Mouse (Mus musculus) ES-Bruce4 (cell line): Measurements from ENCODE around the gene Lrrk1. TPM values are rescaled to one million over a fixed set of nuclear protein-coding genes. Genes with fewer than 3 reads are reported as not detected.

Experiments used
- H3K27ac ChIP-seq: 2 replicates; pipeline ENCODE4 v1.5.1; 2012; ENCODE audit warnings: low read length, inconsistent platforms; ENCODE audit not compliant: insufficient read depth
- H3K27me3 ChIP-seq: 2 replicates; pipeline ENCODE4 v1.6.1; 2012; ENCODE audit warnings: mild to moderate bottlenecking, low read length, inconsistent platforms; ENCODE audit not compliant: control insufficient read depth, poor library complexity, insufficient read depth, severe bottlenecking
- H3K36me3 ChIP-seq: 2 replicates; pipeline ENCODE4 v1.6.1; 2012; ENCODE audit warnings: inconsistent platforms, mild to moderate bottlenecking, low read length, moderate library complexity; ENCODE audit not compliant: control insufficient read depth, poor library complexity, insufficient read depth, severe bottlenecking
- H3K4me1 ChIP-seq: one replicate; pipeline ENCODE4 v1.8.1; 2011; ENCODE audit warnings: low read length; ENCODE audit not compliant: control insufficient read depth, insufficient read depth
- H3K4me3 ChIP-seq: 2 replicates; pipeline ENCODE4 v1.5.1; 2011; ENCODE audit warnings: low read depth, mild to moderate bottlenecking, low read length
- H3K9ac ChIP-seq: 2 replicates; pipeline ENCODE4 v1.6.1; 2012; ENCODE audit warnings: low read depth, mild to moderate bottlenecking, inconsistent platforms; ENCODE audit not compliant: poor library complexity, severe bottlenecking
- H3K9me3 ChIP-seq: replicated peaks from 2 replicates; pipeline ENCODE4 v1.6.1; 2012; ENCODE audit warnings: mild to moderate bottlenecking, low read length, inconsistent platforms; ENCODE audit not compliant: control insufficient read depth, poor library complexity, insufficient read depth, severe bottlenecking
- CTCF ChIP-seq: IDR thresholded peaks from one replicate; pipeline ENCODE4 v1.8.1; 2011; ENCODE audit warnings: low read depth, low read length
- EP300 ChIP-seq: IDR thresholded peaks from 2 replicates; pipeline ENCODE4 v1.6.1; 2011; ENCODE audit warnings: low read depth, low read length; ENCODE audit not compliant: insufficient read depth
- POLR2A ChIP-seq: IDR thresholded peaks from one replicate; pipeline ENCODE4 v1.8.1; 2011; ENCODE audit warnings: low read length; ENCODE audit not compliant: insufficient read depth
- polyA plus RNA-seq: library from polyadenylated mRNA; stranded (reverse); fragments of >200 nt; gene quantifications from 2 replicates; pipeline ENCODE4 v1.2.4, GENCODE M21; 2011; ENCODE audit warnings: low read depth; ENCODE audit not compliant: missing spikeins, insufficient read depth, insufficient read length

The Lrrk1 gene
- polyA plus RNA-seq, 1 experiment, result 6.4 TPM

GRCm38 (mm10) chr7:66404802-66405201, 16.7 kb upstream of the Lrrk1 start:
- Histone ChIP-seq H3K9ac (no peak overlapping the region), H3K9me3 (no peaks in the 10 kb centered on the region), H3K4me3 (no peak overlapping the region), H3K27me3 (no peaks in the 10 kb centered on the region; the same call in 1 of the 2 replicates), H3K36me3 (no peaks in the 10 kb centered on the region), H3K27ac (no peak overlapping the region), H3K4me1 (no peaks in the 10 kb centered on the region)
- no peak for TF ChIP-seq EP300
- TF ChIP-seq CTCF, result no peak
- TF ChIP-seq POLR2A, result no peak

DNA sequence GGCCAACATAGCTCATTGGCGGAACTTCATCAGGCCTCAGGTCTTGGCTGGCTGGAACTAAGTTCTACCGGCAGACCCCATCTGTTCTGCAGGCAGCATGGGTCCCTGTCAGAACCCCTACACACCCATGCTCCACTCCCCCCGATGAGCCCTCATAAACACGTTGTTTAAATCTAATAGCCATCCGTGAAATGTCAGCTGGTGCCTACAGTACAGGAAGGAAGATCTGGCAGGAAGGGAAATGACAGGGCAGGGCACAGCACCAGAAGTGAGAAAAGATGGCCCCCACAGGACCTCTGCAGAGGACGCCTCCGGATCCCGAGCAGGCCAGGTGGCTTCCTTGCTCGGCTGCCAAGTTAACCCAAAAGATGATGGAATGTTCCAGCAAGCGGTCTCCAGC, 16.0 kb upstream of the Lrrk1 start:
- Histone ChIP-seq H3K9ac (no peak overlapping the region), H3K27me3 (no peaks in the 10 kb centered on the region; the same call in 1 of the 2 replicates), H3K4me3 (no peak overlapping the region), H3K36me3 (no peaks in the 10 kb centered on the region), H3K4me1 (no peaks in the 10 kb centered on the region), H3K27ac (no peak overlapping the region), H3K9me3 (no peaks in the 10 kb centered on the region)
- TF ChIP-seq POLR2A (no peak), CTCF (no peak), EP300 (no peak)

DNA sequence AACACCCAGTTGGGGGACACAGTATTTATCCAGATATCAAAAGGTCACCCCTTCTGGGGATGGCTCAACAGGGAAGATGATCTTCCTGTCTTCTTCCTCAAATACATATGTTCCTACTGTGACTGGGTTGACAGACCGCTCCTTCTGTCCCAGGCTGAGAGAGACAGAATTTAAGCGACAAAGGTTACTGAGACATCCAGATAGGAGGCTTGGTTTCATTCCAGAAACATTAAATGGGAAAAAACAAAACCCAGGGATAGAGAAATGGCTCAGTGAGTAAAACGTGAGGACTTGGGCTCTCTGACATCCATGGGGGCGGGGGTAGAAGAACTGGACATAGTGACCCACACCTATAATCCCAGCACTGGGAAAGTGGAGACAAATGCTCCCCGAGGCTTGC, 14.7 kb upstream of the Lrrk1 start:
- H3K4me1 ChIP-seq, result no peaks in the 10 kb centered on the region
- H3K36me3 ChIP-seq, result no peaks in the 10 kb centered on the region
- H3K4me3 ChIP-seq, result no peak overlapping the region
- TF ChIP-seq EP300 (no peak), CTCF (no peak), POLR2A (no peak)
- no peak overlapping the region for H3K9ac ChIP-seq
- H3K9me3 ChIP-seq, result no peaks in the 10 kb centered on the region
- H3K27ac ChIP-seq, result no peak overlapping the region
- no peaks in the 10 kb centered on the region; the same call in 1 of the 2 replicates for H3K27me3 ChIP-seq

- Histone ChIP-seq H3K36me3 (no peaks in the 10 kb centered on the region), H3K27me3 (no peaks in the 10 kb centered on the region; the same call in 1 of the 2 replicates), H3K4me1 (no peaks in the 10 kb centered on the region), H3K4me3 (no peak overlapping the region), H3K9ac (no peak overlapping the region), H3K9me3 (no peaks in the 10 kb centered on the region), H3K27ac (no peak overlapping the region)
- TF ChIP-seq POLR2A (no peak), CTCF (no peak), EP300 (no peak)
Measured at GRCm38 (mm10) chr7:66401605-66402004, 13.5 kb upstream of the Lrrk1 start.

DNA sequence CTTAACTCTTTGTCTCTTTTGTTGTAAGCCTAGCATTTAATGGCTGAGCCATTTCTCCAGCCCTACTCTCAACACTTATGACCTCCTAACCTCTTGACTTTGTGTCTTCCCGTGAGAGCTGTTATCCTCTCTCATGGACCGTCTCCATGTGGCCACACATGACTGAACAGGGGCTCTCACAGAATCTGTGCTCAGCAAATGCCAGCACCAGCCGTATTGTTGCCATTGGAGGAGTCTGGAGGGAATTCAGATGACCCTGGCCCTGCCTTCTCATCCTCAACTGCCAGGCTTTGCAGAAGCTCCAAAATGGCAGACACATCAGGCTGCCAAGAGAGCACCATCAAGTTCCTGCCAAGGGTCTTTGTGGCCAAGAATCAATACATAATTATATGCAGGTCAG, 9.1 kb upstream of the Lrrk1 start:
- Histone ChIP-seq H3K27me3 (no peaks in the 10 kb centered on the region; the same call in 1 of the 2 replicates), H3K4me3 (no peak overlapping the region), H3K4me1 (no peaks in the 10 kb centered on the region), H3K36me3 (no peaks in the 10 kb centered on the region), H3K9me3 (no peaks in the 10 kb centered on the region), H3K9ac (no peak overlapping the region), H3K27ac (no peak overlapping the region)
- TF ChIP-seq POLR2A, result no peak
- TF ChIP-seq EP300, result no peak
- no peak for TF ChIP-seq CTCF

DNA sequence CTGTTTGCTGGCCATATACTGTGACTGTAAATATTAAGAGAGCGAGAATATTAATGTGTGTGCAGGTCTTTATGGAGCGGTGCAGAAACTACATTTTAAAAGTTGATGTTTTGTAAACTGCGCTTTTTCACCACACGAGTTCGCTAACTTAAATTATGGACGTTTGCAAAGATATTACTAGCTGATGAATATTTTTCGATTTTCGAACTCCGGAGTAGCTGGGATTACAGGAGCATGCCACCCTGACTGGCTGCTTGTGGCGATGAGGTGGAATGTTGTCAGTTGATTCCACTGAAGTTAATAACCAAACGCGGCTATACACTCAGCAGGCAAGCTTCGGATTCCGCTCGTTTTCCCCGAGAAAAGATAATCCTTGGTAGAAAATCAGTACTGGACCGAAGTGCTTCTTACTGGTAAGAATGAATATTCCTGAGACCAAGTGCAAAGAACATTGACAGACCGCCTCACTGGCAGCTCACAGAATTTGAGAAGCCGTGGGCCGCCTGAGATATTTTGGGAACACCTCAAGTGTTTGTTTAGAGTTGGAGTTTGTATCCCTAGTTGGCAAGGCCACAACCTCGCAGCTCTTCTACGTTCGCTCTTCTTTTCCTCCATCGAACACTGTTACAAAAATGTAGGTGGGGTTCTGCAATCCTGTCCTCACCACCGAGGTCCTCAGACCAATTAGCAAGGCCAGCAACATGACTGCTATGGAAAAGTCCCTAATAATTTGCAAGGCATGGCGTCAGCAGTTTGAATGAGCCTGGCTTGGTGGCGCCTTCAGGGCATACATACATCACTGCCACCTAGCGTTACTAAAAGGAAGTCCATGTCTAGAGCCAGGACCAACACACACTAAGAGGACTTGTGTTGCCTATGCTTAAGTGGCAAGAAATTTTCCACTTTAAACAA, 727 bp upstream of the Lrrk1 start:
- H3K27ac ChIP-seq, result no peak overlapping the region

More for the DNA sequence above, 727 bp upstream of the Lrrk1 start:
- peak overlapping the region; percentile 91 for H3K9ac ChIP-seq
- no peaks in the 10 kb centered on the region for H3K36me3 ChIP-seq
- peak overlapping the region; percentile 57 for H3K4me3 ChIP-seq
- peaks cover 5% of the 10 kb centered on the region for H3K27me3 ChIP-seq
- peak; percentile 63 for TF ChIP-seq CTCF
- no peak for TF ChIP-seq POLR2A
- no peaks in the 10 kb centered on the region for H3K9me3 ChIP-seq
- no peaks in the 10 kb centered on the region for H3K4me1 ChIP-seq
